Mouse (Mus musculus): ENCODE results near the gene Tspan10. TPM values are rescaled to one million over a fixed set of nuclear protein-coding genes. Genes with fewer than 3 reads are reported as not detected.

Tspan10 gene
- not detected in 2 replicates for polyA plus RNA-seq (2015; fragmentation: Nextera tagmentation; extraction: Ambion mirVana)

GRCm38 (mm10) chr11:120442344-120442743, at the start of gene Tspan10:
Gene Tspan10, plus strand, starts transcription at chr11:120442644.

GRCm38 (mm10) chr11:120437152-120437856, 5.1 kb upstream of the Tspan10 start, which contains the start of gene Nploc4:
Gene Nploc4, minus strand, starts transcription at chr11:120437708.

GRCm38 (mm10) chr11:120453306-120453705, 10.9 kb downstream of the Tspan10 start, which contains the start of gene Pde6g:
Gene Pde6g, minus strand, starts transcription at chr11:120453500.

GRCm38 (mm10) chr11:120457772-120458751, 15.6 kb downstream of the Tspan10 start, which contains the start of the genes Oxld1 and Ccdc137:
Gene Oxld1, minus strand, starts transcription at chr11:120458068.
Gene Ccdc137, plus strand, starts transcription at chr11:120458115.

GRCm38 (mm10) chr11:120467051-120467735, 24.7 kb downstream of the Tspan10 start, which contains the start of gene Arl16:
Gene Arl16, minus strand, starts transcription at chr11:120467607.

GRCm38 (mm10) chr11:120484265-120484981, 42.0 kb downstream of the Tspan10 start, which contains the start of gene Mrpl12:
Gene Mrpl12, plus strand, starts transcription at chr11:120484613.

GRCm38 (mm10) chr11:120491317-120492023, 49.0 kb downstream of the Tspan10 start, which contains the start of gene Slc25a10:
Gene Slc25a10, plus strand, starts transcription at chr11:120491840.

Other genes with a start within 250 kb of the Tspan10 start
- 1.5 and 1.6 TPM in 2 replicates for gene Bahcc1, start 209.7 kb upstream of the Tspan10 start, polyA plus RNA-seq (2015; fragmentation: Nextera tagmentation; extraction: Ambion mirVana)
- gene Actg1, start 94.1 kb upstream of the Tspan10 start, polyA plus RNA-seq (2015; fragmentation: Nextera tagmentation; extraction: Ambion mirVana): 2,099 and 2,365 TPM in 2 replicates
- gene Fscn2, start 81.1 kb upstream of the Tspan10 start, polyA plus RNA-seq (2015; fragmentation: Nextera tagmentation; extraction: Ambion mirVana): 0.40 and 0.50 TPM in 2 replicates
- 14.0 and 14.3 TPM in 2 replicates for gene Faap100, start 63.9 kb upstream of the Tspan10 start, polyA plus RNA-seq (2015; fragmentation: Nextera tagmentation; extraction: Ambion mirVana)
- gene Nploc4, start 4.9 kb upstream of the Tspan10 start, polyA plus RNA-seq (2015; fragmentation: Nextera tagmentation; extraction: Ambion mirVana): 16.9 and 18.8 TPM in 2 replicates
- gene Pde6g, start 10.9 kb downstream of the Tspan10 start, polyA plus RNA-seq (2015; fragmentation: Nextera tagmentation; extraction: Ambion mirVana): not detected in 2 replicates
- gene Oxld1, start 15.4 kb downstream of the Tspan10 start, polyA plus RNA-seq (2015; fragmentation: Nextera tagmentation; extraction: Ambion mirVana): 17.1 and 17.8 TPM in 2 replicates
- 13.1 and 15.9 TPM in 2 replicates for gene Ccdc137, start 15.5 kb downstream of the Tspan10 start, polyA plus RNA-seq (2015; fragmentation: Nextera tagmentation; extraction: Ambion mirVana)
- gene Arl16, start 25.0 kb downstream of the Tspan10 start, polyA plus RNA-seq (2015; fragmentation: Nextera tagmentation; extraction: Ambion mirVana): 29.6 and 31.2 TPM in 2 replicates
- gene Mrpl12, start 42.0 kb downstream of the Tspan10 start, polyA plus RNA-seq (2015; fragmentation: Nextera tagmentation; extraction: Ambion mirVana): 91.2 and 100 TPM in 2 replicates
- 34.6 and 38.5 TPM in 2 replicates for gene Slc25a10, start 49.2 kb downstream of the Tspan10 start, polyA plus RNA-seq (2015; fragmentation: Nextera tagmentation; extraction: Ambion mirVana)
- gene Gcgr, start 88.1 kb downstream of the Tspan10 start, polyA plus RNA-seq (2015; fragmentation: Nextera tagmentation; extraction: Ambion mirVana): 0.93 and 0.97 TPM in 2 replicates
- 157 and 172 TPM in 2 replicates for gene Mcrip1, start 107.1 kb downstream of the Tspan10 start, polyA plus RNA-seq (2015; fragmentation: Nextera tagmentation; extraction: Ambion mirVana)
- not detected in 2 replicates for gene Ppp1r27, start 108.5 kb downstream of the Tspan10 start, polyA plus RNA-seq (2015; fragmentation: Nextera tagmentation; extraction: Ambion mirVana)
- gene P4hb, start 130.6 kb downstream of the Tspan10 start, polyA plus RNA-seq (2015; fragmentation: Nextera tagmentation; extraction: Ambion mirVana): 515 and 546 TPM in 2 replicates
- 458 and 475 TPM in 2 replicates for gene Arhgdia, start 139.0 kb downstream of the Tspan10 start, polyA plus RNA-seq (2015; fragmentation: Nextera tagmentation; extraction: Ambion mirVana)
- 162 and 194 TPM in 2 replicates for gene Alyref, start 155.7 kb downstream of the Tspan10 start, polyA plus RNA-seq (2015; fragmentation: Nextera tagmentation; extraction: Ambion mirVana)
- gene Anapc11, start 155.8 kb downstream of the Tspan10 start, polyA plus RNA-seq (2015; fragmentation: Nextera tagmentation; extraction: Ambion mirVana): 165 and 166 TPM in 2 replicates
- gene Npb, start 165.8 kb downstream of the Tspan10 start, polyA plus RNA-seq (2015; fragmentation: Nextera tagmentation; extraction: Ambion mirVana): 0.43 and 1.1 TPM in 2 replicates
- gene Pcyt2, start 175.3 kb downstream of the Tspan10 start, polyA plus RNA-seq (2015; fragmentation: Nextera tagmentation; extraction: Ambion mirVana): 72.3 and 111 TPM in 2 replicates
- gene Sirt7, start 182.6 kb downstream of the Tspan10 start, polyA plus RNA-seq (2015; fragmentation: Nextera tagmentation; extraction: Ambion mirVana): 24.9 and 25.5 TPM in 2 replicates
- gene Mafg, start 191.0 kb downstream of the Tspan10 start, polyA plus RNA-seq (2015; fragmentation: Nextera tagmentation; extraction: Ambion mirVana): 19.3 and 22.6 TPM in 2 replicates
- gene Pycr1, start 201.1 kb downstream of the Tspan10 start, polyA plus RNA-seq (2015; fragmentation: Nextera tagmentation; extraction: Ambion mirVana): 22.5 and 33.3 TPM in 2 replicates
- 0.28 TPM in 1 of 2 replicates, not detected in the other for gene Myadml2, start 205.5 kb downstream of the Tspan10 start, polyA plus RNA-seq (2015; fragmentation: Nextera tagmentation; extraction: Ambion mirVana)
- 2.6 and 4.4 TPM in 2 replicates for gene Notum, start 218.5 kb downstream of the Tspan10 start, polyA plus RNA-seq (2015; fragmentation: Nextera tagmentation; extraction: Ambion mirVana)
- 72.0 and 79.9 TPM in 2 replicates for gene Aspscr1, start 230.3 kb downstream of the Tspan10 start, polyA plus RNA-seq (2015; fragmentation: Nextera tagmentation; extraction: Ambion mirVana)